Mouse (Mus musculus) limb, embryonic 13.5 days (tissue): ENCODE measurements at regions not wholly inside any gene's neighbourhood (a gene's known extent, or its start where the extent isn't known, plus 50 kb on each side); places are given as distances from the start of the nearest gene placed in this dataset.

Experiments used
- ATAC-seq: fragments of 200-750 bp; cut with Nextera tagmentation; 2 replicates; pipeline ENCODE4 v1.8.0; 2017; ENCODE audit warnings: low read depth, moderate number of reproducible peaks, moderate TSS enrichment; ENCODE audit not compliant: low FRiP score
- H3K27ac ChIP-seq: fragments of 300-500 bp; sonication (generic); 2 replicates; pipeline ENCODE4 v1.5.1; 2015; ENCODE audit warnings: inconsistent platforms, mild to moderate bottlenecking, moderate library complexity
- H3K27me3 ChIP-seq: fragments of 300-500 bp; sonication (generic); 2 replicates; pipeline ENCODE4 v1.6.1; 2015; ENCODE audit warnings: mild to moderate bottlenecking, inconsistent platforms
- H3K36me3 ChIP-seq: fragments of 300-500 bp; sonication (generic); 2 replicates; pipeline ENCODE4 v1.6.1; 2015; ENCODE audit warnings: inconsistent platforms, mild to moderate bottlenecking, moderate library complexity
- H3K4me1 ChIP-seq: fragments of 300-500 bp; sonication (generic); 2 replicates; pipeline ENCODE4 v1.6.1; 2015; ENCODE audit warnings: inconsistent platforms
- H3K4me2 ChIP-seq: fragments of 300-500 bp; sonication (generic); replicated peaks from 2 replicates; pipeline ENCODE4 v1.6.1; 2015; ENCODE audit warnings: inconsistent platforms, mild to moderate bottlenecking, moderate library complexity
- H3K4me3 ChIP-seq: fragments of 300-500 bp; sonication (generic); 2 replicates; pipeline ENCODE4 v1.5.1; 2015; ENCODE audit warnings: moderate library complexity, mild to moderate bottlenecking, inconsistent platforms
- H3K9ac ChIP-seq: fragments of 300-500 bp; sonication (generic); 2 replicates; pipeline ENCODE4 v1.6.1; 2015; ENCODE audit warnings: mild to moderate bottlenecking, inconsistent platforms
- H3K9me3 ChIP-seq: fragments of 300-500 bp; sonication (generic); 2 replicates; pipeline ENCODE4 v1.6.1; 2016; ENCODE audit warnings: inconsistent platforms
- WGBS: fragments of 180-500 bp; shearing (Covaris S2); methylation state at CpG from one replicate; pipeline ENCODE4 v1.1.7; 2015; 5-methylcytosine and 5-hydroxymethylcytosine counted together

- H3K4me3 ChIP-seq, result no peak overlapping the region
- peaks cover 17% of the 10 kb centered on the region for H3K4me1 ChIP-seq
- no peak overlapping the region for H3K27ac ChIP-seq
- no peak for ATAC-seq
- WGBS, result 74% methylated on average over 3 of the region's 3 CpGs
- H3K36me3 ChIP-seq, result no peaks in the 10 kb centered on the region
- no peak overlapping the region for H3K9ac ChIP-seq
- H3K9me3 ChIP-seq, result no peaks in the 10 kb centered on the region
- H3K4me2 ChIP-seq, result no peak overlapping the region
- H3K27me3 ChIP-seq, result 0 out of 2 replicates have a peak, but pooled peaks cover 3% of the 10 kb centered on the region
These were observed 182.6 kb downstream of the Clic5 start for GRCm38 (mm10) chr17:44370966-44371465.

DNA sequence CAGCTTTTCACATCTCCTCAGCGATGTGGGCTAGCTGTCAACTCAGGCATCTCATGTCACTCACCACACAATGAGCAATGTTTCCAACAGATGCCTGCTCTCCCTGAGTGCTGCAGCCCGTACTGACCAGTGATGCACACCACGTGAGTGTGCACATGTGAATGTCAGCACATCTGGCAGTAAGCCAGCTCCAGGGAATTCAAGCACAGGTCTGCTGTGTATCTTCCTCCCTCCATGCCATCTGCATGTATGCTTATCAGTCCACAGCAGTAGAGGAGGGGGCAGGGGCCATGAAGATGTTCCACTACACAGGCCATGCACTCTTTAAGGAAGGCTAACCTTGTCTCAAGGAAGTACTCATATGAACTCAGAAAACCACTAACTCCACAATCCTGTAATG is 183.2 kb downstream of the Clic5 start:
- WGBS, result 55% methylated on average over 3 of the region's 3 CpGs
- H3K4me1 ChIP-seq, result peaks cover 11% of the 10 kb centered on the region
- no peak overlapping the region for H3K4me2 ChIP-seq
- no peak overlapping the region for H3K27ac ChIP-seq
- no peak overlapping the region for H3K9ac ChIP-seq
- no peaks in the 10 kb centered on the region for H3K9me3 ChIP-seq
- H3K4me3 ChIP-seq, result no peak overlapping the region
- 0 out of 2 replicates have a peak, but pooled peaks cover 3% of the 10 kb centered on the region for H3K27me3 ChIP-seq
- no peaks in the 10 kb centered on the region for H3K36me3 ChIP-seq
- ATAC-seq, result no peak

DNA sequence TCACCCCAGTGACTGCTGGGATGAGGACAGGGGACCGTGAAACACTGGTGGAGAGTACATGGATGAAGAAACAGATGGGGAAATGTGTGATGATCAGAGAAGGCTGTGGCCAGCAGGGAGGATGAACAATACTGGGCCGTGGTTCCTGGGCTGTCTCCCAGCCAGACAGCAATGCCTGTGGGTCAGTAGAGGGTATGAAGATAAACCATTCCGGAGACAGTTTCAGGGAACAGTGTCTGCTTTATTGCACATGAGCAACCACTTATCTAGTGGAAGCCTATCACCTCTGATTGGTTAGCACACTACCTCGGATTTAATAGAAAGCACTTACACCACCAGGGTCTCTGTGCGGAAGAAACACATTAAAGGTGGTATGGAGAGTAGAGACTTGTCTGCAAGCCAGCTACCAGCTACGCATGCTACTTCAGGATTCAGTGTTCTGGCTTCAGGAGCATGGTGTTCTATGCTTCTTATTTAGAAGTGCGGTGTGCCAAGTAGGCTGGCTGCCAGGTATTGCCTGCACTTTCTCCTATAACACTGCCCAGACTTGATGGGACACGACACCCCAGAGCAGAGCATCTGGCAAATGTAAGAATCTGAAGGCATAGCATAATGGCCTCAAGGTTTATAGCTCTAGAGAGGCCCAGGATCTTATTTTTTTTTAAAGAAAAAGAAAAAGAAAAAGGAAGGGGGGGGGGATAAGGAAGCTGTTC is 185.5 kb downstream of the Clic5 start:
- Histone ChIP-seq H3K4me1 (no peaks in the 10 kb centered on the region), H3K4me3 (no peak overlapping the region), H3K9ac (no peak overlapping the region), H3K27ac (no peak overlapping the region), H3K9me3 (no peaks in the 10 kb centered on the region), H3K27me3 (0 out of 2 replicates have a peak, but pooled peaks cover 12% of the 10 kb centered on the region), H3K4me2 (no peak overlapping the region), H3K36me3 (no peaks in the 10 kb centered on the region)
- 56% methylated on average over 8 of the region's 8 CpGs for WGBS
- ATAC-seq, result peak; percentile 78

- Histone ChIP-seq H3K4me2 (no peak overlapping the region), H3K9me3 (no peaks in the 10 kb centered on the region), H3K4me3 (no peak overlapping the region), H3K36me3 (no peaks in the 10 kb centered on the region), H3K27ac (no peak overlapping the region), H3K27me3 (0 out of 2 replicates have a peak, but pooled peaks cover 11% of the 10 kb centered on the region), H3K4me1 (no peaks in the 10 kb centered on the region), H3K9ac (no peak overlapping the region)
- no peak for ATAC-seq
- 52% methylated on average over 7 of the region's 7 CpGs for WGBS
These were observed 190.0 kb downstream of the Clic5 start for GRCm38 (mm10) chr17:44378391-44378790.

DNA sequence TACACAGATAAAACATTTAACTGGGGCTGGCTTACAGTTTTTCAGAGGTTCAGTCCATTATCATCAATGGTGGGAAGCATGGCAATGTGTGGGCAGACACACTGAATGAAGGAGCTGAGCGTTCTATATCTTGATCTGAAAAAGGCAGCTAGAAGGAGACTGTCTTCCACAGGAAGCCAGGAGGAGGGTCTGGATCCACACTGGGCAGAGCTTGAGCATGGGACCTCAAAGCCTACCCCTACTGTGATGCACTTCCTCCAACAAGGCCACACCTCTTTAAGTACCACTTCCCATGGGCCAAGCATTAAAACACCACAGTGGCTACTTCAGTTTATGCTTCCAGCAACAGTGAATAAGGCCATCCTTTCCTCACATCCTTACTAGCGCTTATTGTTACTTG is 200.5 kb downstream of the Clic5 start:
- Histone ChIP-seq H3K9ac (no peak overlapping the region), H3K4me2 (no peak overlapping the region), H3K4me3 (no peak overlapping the region), H3K9me3 (no peaks in the 10 kb centered on the region), H3K4me1 (0 out of 2 replicates have a peak, but pooled peaks cover 3% of the 10 kb centered on the region), H3K27ac (no peak overlapping the region), H3K27me3 (no peaks in the 10 kb centered on the region), H3K36me3 (no peaks in the 10 kb centered on the region)
- no peak for ATAC-seq
- WGBS, result 92% methylated on average over 2 of the region's 2 CpGs

DNA sequence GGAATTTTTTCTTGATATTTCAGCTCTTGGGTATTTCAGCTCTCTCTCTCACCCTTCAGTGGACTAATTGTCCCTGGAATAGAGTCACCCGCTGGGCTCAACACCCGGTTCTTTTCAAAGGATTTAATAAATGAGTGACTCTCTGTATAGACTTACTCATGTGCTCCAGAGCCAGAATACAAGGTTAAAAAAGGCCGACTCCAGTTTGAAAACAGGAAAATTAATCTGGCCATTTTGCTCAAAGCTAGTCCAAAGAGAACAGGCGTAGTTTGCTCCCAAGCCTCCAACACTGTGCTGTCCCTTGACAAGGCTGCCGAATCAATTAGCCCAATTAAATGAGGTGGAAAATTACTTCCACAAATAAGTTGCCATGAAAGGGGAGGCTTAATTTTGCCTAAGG is 209.4 kb downstream of the Clic5 start:
- H3K9me3 ChIP-seq, result no peaks in the 10 kb centered on the region
- ATAC-seq, result no peak
- no peaks in the 10 kb centered on the region for H3K36me3 ChIP-seq
- 0 out of 2 replicates have a peak, but pooled peaks cover 6% of the 10 kb centered on the region for H3K27me3 ChIP-seq
- H3K4me3 ChIP-seq, result no peak overlapping the region
- no peak overlapping the region for H3K4me2 ChIP-seq
- WGBS, result 43% methylated on average over 5 of the region's 5 CpGs
- no peak overlapping the region for H3K9ac ChIP-seq
- no peak overlapping the region for H3K27ac ChIP-seq
- H3K4me1 ChIP-seq, result no peaks in the 10 kb centered on the region

- H3K9ac ChIP-seq, result no peak overlapping the region
- no peak overlapping the region for H3K27ac ChIP-seq
- H3K4me3 ChIP-seq, result no peak overlapping the region
- ATAC-seq, result no peak
- H3K36me3 ChIP-seq, result no peaks in the 10 kb centered on the region
- H3K4me2 ChIP-seq, result no peak overlapping the region
- H3K9me3 ChIP-seq, result no peaks in the 10 kb centered on the region
- WGBS, result 46% methylated on average over 5 of the region's 5 CpGs
- H3K4me1 ChIP-seq, result no peaks in the 10 kb centered on the region
- 0 out of 2 replicates have a peak, but pooled peaks cover 7% of the 10 kb centered on the region for H3K27me3 ChIP-seq
These were observed 209.8 kb downstream of the Clic5 start for GRCm38 (mm10) chr17:44398231-44398630.

- Histone ChIP-seq H3K27me3 (peaks cover 15% of the 10 kb centered on the region), H3K4me2 (no peak overlapping the region), H3K4me3 (no peak overlapping the region), H3K27ac (no peak overlapping the region), H3K4me1 (peaks cover 21% of the 10 kb centered on the region), H3K9ac (no peak overlapping the region), H3K9me3 (no peaks in the 10 kb centered on the region), H3K36me3 (no peaks in the 10 kb centered on the region)
- ATAC-seq, result no peak
- 31% methylated on average over 6 of the region's 6 CpGs for WGBS
These were observed 216.5 kb downstream of the Clic5 start for GRCm38 (mm10) chr17:44404923-44405322.

DNA sequence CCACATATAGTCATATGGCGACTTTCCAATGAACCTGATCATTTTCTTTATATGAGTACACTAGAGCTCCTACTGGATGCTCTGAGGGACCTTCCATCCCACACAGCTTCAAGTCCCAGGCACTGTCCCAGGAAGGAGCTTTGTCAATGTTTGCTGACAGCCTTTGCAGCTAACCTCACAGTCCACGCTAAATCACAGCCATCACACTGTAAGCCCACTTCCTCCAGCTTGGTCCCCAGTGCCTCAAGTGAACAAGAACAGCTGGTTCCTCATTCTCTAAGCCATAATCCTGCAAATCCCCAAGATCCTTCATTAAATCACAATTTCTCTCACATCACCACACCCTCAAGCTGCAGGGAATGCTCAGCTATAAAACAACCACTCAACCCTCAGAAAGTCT is 222.6 kb downstream of the Clic5 start:
- no peak overlapping the region for H3K4me2 ChIP-seq
- ATAC-seq, result no peak
- H3K4me3 ChIP-seq, result no peak overlapping the region
- H3K9me3 ChIP-seq, result peaks cover 3% of the 10 kb centered on the region
- WGBS, result 61% methylated on average over 2 of the region's 2 CpGs
- H3K27me3 ChIP-seq, result peaks cover 19% of the 10 kb centered on the region
- H3K36me3 ChIP-seq, result no peaks in the 10 kb centered on the region
- H3K27ac ChIP-seq, result no peak overlapping the region
- no peak overlapping the region for H3K9ac ChIP-seq
- 0 out of 2 replicates have a peak, but pooled peaks cover 15% of the 10 kb centered on the region for H3K4me1 ChIP-seq

DNA sequence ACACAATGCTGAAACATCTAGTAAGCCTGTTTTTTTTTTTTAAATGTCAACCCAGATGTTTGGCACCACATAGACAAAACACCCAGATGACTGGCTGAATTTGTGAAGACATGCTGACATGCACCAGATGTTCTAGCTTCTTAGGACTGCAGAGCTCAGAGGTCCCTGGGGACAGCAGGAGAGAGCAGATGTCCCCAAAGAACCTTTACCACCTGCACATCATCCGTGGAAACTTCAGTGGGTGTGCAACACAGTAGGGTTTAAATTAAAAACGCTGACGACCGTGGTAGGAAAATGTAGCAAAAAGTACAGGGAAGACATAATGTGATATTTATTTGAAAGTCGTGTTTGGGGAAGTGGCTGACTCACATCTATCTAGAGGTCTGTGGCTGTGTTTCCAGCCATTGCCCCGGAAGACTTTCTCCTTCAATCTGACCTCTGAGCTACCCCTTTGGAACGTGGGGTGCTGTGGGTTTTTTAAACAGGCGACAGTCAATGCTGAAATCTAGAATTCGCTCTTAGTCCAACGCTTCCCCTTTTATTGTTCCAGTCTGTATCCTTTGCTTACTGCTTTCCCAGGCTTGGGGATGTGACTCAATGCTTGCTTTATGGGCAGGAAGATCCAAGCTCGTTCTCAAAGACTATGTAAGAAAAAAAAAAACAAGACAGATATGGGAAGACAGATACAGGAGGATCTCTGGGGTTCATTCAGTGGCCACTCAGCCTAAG is 230.5 kb downstream of the Clic5 start:
- no peak overlapping the region for H3K4me2 ChIP-seq

GRCm38 (mm10) chr17:44419405-44419729 is 231.0 kb downstream of the Clic5 start:
- WGBS, result 93% methylated on average over 7 of the region's 7 CpGs
- H3K4me2 ChIP-seq, result no peak overlapping the region
- H3K4me3 ChIP-seq, result no peak overlapping the region
- H3K36me3 ChIP-seq, result no peaks in the 10 kb centered on the region
- H3K27ac ChIP-seq, result no peak overlapping the region
- peaks cover 39% of the 10 kb centered on the region for H3K27me3 ChIP-seq
- H3K9ac ChIP-seq, result no peak overlapping the region
- ATAC-seq, result no peak
- peaks cover 7% of the 10 kb centered on the region for H3K9me3 ChIP-seq
- H3K4me1 ChIP-seq, result peaks cover 24% of the 10 kb centered on the region

More for the DNA sequence above, 230.5 kb downstream of the Clic5 start:
- Histone ChIP-seq H3K9ac (no peak overlapping the region), H3K27me3 (peaks cover 34% of the 10 kb centered on the region), H3K9me3 (peaks cover 7% of the 10 kb centered on the region), H3K4me3 (no peak overlapping the region), H3K27ac (no peak overlapping the region), H3K36me3 (no peaks in the 10 kb centered on the region), H3K4me1 (peaks cover 24% of the 10 kb centered on the region)
- no peak for ATAC-seq
- WGBS, result 66% methylated on average over 11 of the region's 11 CpGs
